Mouse (Mus musculus) telencephalon, adult 2 months (tissue): ENCODE measurements around the gene Plxna2.

Source experiments
- DNase-seq: peaks from one replicate; pipeline ENCODE4 v3.0.0-alpha.2; 2011; ENCODE audit warnings: low read depth, low spot score

Plxna2 gene

GRCm38 (mm10) chr1:194622677-194623076 lies 4.7 kb downstream of the Plxna2 start:
- no peak for DNase-seq

GRCm38 (mm10) chr1:194623641-194624040 lies 5.6 kb downstream of the Plxna2 start:
- DNase-seq: no peak

- no peak for DNase-seq
Observed at GRCm38 (mm10) chr1:194624411-194624810, 6.4 kb downstream of the Plxna2 start.

GRCm38 (mm10) chr1:194624973-194625372 lies 7.0 kb downstream of the Plxna2 start:
- no peak for DNase-seq

GRCm38 (mm10) chr1:194626109-194626508 lies 8.1 kb downstream of the Plxna2 start:
- no peak for DNase-seq

- DNase-seq: no peak
Observed at GRCm38 (mm10) chr1:194627286-194627685, 9.3 kb downstream of the Plxna2 start.

- no peak for DNase-seq
Observed at GRCm38 (mm10) chr1:194629135-194629689, 11.2 kb downstream of the Plxna2 start.

- DNase-seq: no peak
Observed at GRCm38 (mm10) chr1:194630498-194631056, 12.6 kb downstream of the Plxna2 start.

- no peak for DNase-seq
Observed at GRCm38 (mm10) chr1:194631574-194631973, 13.6 kb downstream of the Plxna2 start.

GRCm38 (mm10) chr1:194632029-194632428 lies 14.0 kb downstream of the Plxna2 start:
- DNase-seq: no peak

GRCm38 (mm10) chr1:194635411-194635810 lies 17.4 kb downstream of the Plxna2 start:
- no peak for DNase-seq

- DNase-seq: no peak
Observed at GRCm38 (mm10) chr1:194635942-194636341, 17.9 kb downstream of the Plxna2 start.

- DNase-seq: no peak
Observed at GRCm38 (mm10) chr1:194637391-194638304, 19.6 kb downstream of the Plxna2 start.

- no peak for DNase-seq
Observed at GRCm38 (mm10) chr1:194641601-194642301, 23.7 kb downstream of the Plxna2 start.

GRCm38 (mm10) chr1:194642302-194642787 lies 24.3 kb downstream of the Plxna2 start:
- DNase-seq: no peak

GRCm38 (mm10) chr1:194643930-194644329 lies 25.9 kb downstream of the Plxna2 start:
- no peak for DNase-seq

- DNase-seq: no peak
Observed at GRCm38 (mm10) chr1:194645898-194646297, 27.9 kb downstream of the Plxna2 start.

- DNase-seq: no peak
Observed at GRCm38 (mm10) chr1:194650076-194650475, 32.1 kb downstream of the Plxna2 start.

- no peak for DNase-seq
Observed at GRCm38 (mm10) chr1:194650566-194650965, 32.5 kb downstream of the Plxna2 start.

GRCm38 (mm10) chr1:194651987-194652386 lies 34.0 kb downstream of the Plxna2 start:
- no peak for DNase-seq

- no peak for DNase-seq
Observed at GRCm38 (mm10) chr1:194658459-194659160, 40.6 kb downstream of the Plxna2 start.
